Mouse (Mus musculus) splenic B cell, adult 2 months (primary cell): ENCODE measurements at regions not wholly inside any gene's neighbourhood (a gene's known extent, or its start where the extent isn't known, plus 50 kb on each side); places are given as distances from the start of the nearest gene placed in this dataset.

Experiments used
- DNase-seq: peaks from one replicate; pipeline ENCODE4 v3.0.0-alpha.2; 2011; ENCODE audit warnings: low read depth, low spot score
- H3K27me3 ChIP-seq: 2 replicates; pipeline ENCODE4 v1.6.1; 2012; ENCODE audit warnings: mild to moderate bottlenecking, low read length, moderate library complexity, mixed read lengths; ENCODE audit not compliant: control insufficient read depth, poor library complexity, insufficient read depth, severe bottlenecking
- H3K36me3 ChIP-seq: 2 replicates; pipeline ENCODE4 v1.6.1; 2012; ENCODE audit warnings: mild to moderate bottlenecking, low read length, moderate library complexity, mixed read lengths; ENCODE audit not compliant: control insufficient read depth, poor library complexity, insufficient read depth, severe bottlenecking

DNA sequence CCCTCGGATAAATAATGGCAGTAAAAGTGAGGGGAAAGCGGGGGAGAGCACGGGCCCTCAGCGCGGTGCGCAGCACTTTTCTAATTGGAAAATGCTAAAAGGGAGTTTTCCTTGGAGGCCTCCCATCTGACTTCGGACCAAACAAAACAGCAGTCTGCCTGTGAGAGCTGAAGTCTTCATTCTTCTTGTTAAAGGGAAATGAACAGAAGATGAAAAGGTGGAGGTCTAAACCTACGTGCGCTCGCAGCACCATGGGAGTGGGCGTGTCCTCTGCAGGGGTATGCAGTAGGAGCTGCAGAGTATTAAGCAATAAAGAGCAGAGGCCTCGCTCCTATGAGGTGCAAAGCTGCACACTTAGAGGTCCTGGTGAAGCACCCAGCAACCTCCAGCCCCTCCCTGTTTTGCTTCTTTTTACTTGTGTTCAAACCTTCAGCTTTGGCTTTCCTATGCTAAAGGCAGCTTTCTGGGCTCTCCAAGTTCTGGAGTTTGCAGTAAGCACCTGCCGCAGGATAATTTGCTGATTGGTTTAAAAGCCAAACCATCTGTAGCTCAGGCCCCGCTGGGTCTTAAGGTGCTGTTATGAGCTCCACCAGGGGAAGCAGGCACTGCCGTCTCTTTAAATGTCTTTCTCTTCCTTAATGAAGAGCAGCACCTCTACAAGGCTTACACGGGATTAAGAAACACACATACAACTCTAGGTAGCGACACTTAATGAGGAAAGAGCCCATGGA lies 253.9 kb upstream of the Runx1 start:
- Histone ChIP-seq H3K27me3 (no peaks in the 10 kb centered on the region), H3K36me3 (no peaks in the 10 kb centered on the region)
- DNase-seq, result no peak

DNA sequence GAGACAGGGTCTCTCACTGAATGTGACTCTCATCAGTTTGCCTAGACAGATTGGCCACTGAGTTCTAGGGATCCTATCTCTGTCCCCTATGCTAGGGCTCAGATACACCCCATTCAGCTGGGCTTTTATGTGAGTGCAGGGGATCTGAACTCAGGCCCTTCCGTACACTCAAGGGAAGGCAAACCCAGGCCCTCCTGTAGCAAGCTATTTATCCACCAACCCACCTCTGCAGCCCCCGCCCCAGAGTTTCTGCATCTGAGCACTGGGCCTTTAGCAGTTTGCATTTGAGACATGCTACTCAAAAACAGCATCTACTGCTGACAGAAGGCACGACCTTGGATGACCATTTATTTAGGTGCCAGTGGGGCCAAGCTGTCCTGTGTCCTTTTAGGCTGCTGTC lies 253.0 kb upstream of the Runx1 start:
- H3K36me3 ChIP-seq, result no peaks in the 10 kb centered on the region
- H3K27me3 ChIP-seq, result no peaks in the 10 kb centered on the region
- DNase-seq, result no peak

GRCm38 (mm10) chr16:93075488-93075887 lies 249.5 kb upstream of the Runx1 start:
- no peaks in the 10 kb centered on the region for H3K27me3 ChIP-seq
- no peak for DNase-seq

GRCm38 (mm10) chr16:93072156-93072555 lies 246.2 kb upstream of the Runx1 start:
- Histone ChIP-seq H3K36me3 (no peaks in the 10 kb centered on the region), H3K27me3 (no peaks in the 10 kb centered on the region)
- DNase-seq, result no peak

More at GRCm38 (mm10) chr16:93075488-93075887, 249.5 kb upstream of the Runx1 start:
- H3K36me3 ChIP-seq, result no peaks in the 10 kb centered on the region

GRCm38 (mm10) chr16:93071726-93072125 lies 245.8 kb upstream of the Runx1 start:
- Histone ChIP-seq H3K27me3 (no peaks in the 10 kb centered on the region), H3K36me3 (no peaks in the 10 kb centered on the region)
- no peak for DNase-seq

DNA sequence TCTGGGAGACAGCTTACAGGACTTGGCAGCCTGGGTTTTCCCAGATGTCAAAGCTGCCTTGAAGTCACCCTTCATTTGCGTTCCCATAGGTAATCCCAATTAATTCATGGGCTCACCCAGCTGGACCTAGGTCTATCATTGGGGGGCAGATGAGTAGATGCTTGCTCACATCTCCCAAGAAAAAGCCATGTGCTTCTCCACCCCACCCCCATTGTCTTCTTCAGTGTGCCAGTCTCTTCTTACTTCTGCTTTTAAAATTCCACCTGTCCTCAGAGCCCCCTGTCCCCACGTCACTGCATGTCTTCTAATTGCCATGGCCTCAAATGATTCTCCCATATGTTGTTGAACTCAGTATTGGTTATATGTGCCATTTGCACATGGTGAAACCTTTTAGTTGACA lies 240.9 kb upstream of the Runx1 start:
- H3K36me3 ChIP-seq, result no peaks in the 10 kb centered on the region
- H3K27me3 ChIP-seq, result no peaks in the 10 kb centered on the region

GRCm38 (mm10) chr16:93061475-93062179 lies 235.7 kb upstream of the Runx1 start:
- H3K36me3 ChIP-seq, result no peaks in the 10 kb centered on the region
- DNase-seq, result no peak
- no peaks in the 10 kb centered on the region for H3K27me3 ChIP-seq

More for the DNA sequence above, 240.9 kb upstream of the Runx1 start:
- DNase-seq, result no peak

DNA sequence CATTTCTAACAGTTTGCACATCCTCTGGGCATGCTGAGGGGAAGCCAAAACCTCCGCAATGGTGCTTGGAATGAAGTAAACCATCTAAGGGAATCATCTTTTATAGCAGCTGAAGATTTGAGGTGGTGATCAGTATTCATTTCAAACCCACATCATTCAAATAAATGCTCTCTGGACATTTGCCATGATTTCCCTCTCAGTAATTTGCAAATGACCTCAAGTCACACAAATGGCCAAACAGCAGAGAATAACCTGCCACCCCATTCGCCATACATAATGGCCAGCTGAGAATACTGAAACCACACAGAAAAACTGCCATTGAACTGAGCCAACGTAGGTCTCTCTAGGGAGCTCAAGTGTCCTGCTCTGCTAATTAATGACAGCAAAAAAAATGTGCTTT lies 230.3 kb upstream of the Runx1 start:
- Histone ChIP-seq H3K36me3 (no peaks in the 10 kb centered on the region), H3K27me3 (no peaks in the 10 kb centered on the region)
- DNase-seq, result no peak

GRCm38 (mm10) chr16:93055545-93055944 lies 229.6 kb upstream of the Runx1 start:
- Histone ChIP-seq H3K27me3 (no peaks in the 10 kb centered on the region), H3K36me3 (no peaks in the 10 kb centered on the region)
- DNase-seq, result no peak

DNA sequence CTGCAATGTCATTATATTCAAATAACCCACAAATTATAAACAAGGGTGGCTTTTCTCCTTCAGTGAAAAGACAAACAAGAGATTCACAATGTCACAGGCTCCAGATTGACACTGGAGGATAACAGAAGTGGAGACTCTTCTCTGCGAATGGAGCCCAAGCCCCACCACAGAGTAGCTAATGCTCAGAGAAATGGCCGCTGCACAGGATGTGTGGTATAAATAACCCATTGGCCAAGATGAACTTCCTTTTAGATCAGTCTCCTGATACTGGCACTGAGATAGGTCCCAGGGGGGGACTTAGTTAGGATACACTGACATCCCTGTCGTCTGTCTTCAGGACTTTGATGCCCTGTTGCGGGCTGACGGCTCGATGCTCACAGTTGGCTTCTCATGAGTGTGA lies 225.3 kb upstream of the Runx1 start:
- no peaks in the 10 kb centered on the region for H3K27me3 ChIP-seq
- no peaks in the 10 kb centered on the region for H3K36me3 ChIP-seq
- DNase-seq, result no peak

- Histone ChIP-seq H3K27me3 (no peaks in the 10 kb centered on the region), H3K36me3 (no peaks in the 10 kb centered on the region)
- no peak for DNase-seq
Measured at GRCm38 (mm10) chr16:93048418-93048932, 222.5 kb upstream of the Runx1 start.

DNA sequence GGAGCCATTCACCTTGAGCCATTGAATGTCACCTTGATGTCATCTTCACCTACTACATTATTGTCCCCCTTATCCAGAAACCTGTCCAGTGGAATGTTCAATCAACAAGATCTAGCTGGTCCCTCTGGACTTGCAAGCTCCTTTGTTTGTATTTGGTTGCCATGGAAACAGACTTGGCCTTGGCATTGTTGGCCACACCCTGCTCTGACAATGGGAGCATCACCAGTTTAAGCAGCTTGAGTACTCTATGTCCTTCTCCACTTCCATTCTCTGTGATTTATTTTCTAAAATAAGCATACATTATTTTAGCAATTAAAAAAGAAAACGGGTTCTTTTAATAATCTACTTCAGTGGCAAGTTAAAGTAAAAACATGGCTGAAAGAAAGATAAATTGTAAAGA lies 221.6 kb upstream of the Runx1 start:
- no peak for DNase-seq
- no peaks in the 10 kb centered on the region for H3K27me3 ChIP-seq
- H3K36me3 ChIP-seq, result no peaks in the 10 kb centered on the region

GRCm38 (mm10) chr16:93046221-93046620 lies 220.3 kb upstream of the Runx1 start:
- no peaks in the 10 kb centered on the region for H3K36me3 ChIP-seq
- no peaks in the 10 kb centered on the region for H3K27me3 ChIP-seq
- no peak for DNase-seq

DNA sequence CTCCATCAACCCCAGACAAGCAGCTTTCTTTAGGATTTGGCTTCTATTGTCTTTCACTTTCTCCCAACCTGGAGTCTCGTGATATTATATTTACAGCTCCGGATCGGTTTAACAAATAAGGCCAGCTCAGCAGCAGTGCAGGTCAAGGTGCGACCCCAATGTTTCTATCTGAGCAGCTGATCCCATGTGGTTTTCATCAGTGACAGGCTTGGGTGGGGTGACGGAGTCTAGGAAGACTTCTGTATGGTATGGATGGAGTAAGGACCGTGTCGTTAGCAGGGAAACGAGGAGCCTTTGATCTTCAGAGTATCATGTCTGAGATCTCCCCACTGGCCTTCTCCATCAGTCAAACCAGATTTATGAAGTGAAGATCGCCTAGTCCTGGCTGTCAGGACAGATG lies 217.4 kb upstream of the Runx1 start:
- DNase-seq, result no peak
- Histone ChIP-seq H3K27me3 (no peaks in the 10 kb centered on the region), H3K36me3 (no peaks in the 10 kb centered on the region)

DNA sequence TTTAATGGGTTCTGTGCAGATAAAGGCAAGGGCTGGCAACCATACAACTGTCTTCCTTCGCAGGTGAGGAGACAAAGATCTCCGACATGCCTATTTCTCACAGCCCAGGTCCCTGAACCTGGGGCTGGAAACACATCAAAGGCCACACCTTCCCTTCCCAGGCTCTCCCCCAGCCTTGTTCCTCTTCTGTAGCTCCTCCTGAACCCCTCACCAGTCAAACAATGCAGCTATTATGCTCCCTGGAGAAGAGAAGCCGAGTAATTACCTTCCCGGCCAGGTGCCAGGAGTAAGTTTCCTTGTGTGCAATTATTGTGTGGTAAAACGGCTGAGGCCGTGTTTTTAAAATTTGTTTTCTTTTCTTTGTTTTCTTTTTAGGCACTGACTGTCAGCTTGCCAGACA lies 217.0 kb upstream of the Runx1 start:
- H3K36me3 ChIP-seq, result no peaks in the 10 kb centered on the region
- DNase-seq, result no peak
- H3K27me3 ChIP-seq, result no peaks in the 10 kb centered on the region
